Mouse (Mus musculus): ENCODE results near the gene Olfr1093. TPM values are rescaled to one million over a fixed set of nuclear protein-coding genes. Genes with fewer than 3 reads are reported as not detected.

Gene Olfr1093
- not detected for total RNA-seq (2018; cell fraction: chromatin; rRNA removed)
- total RNA-seq (2018; cell fraction: cytosol; rRNA removed): not detected
- not detected for total RNA-seq (2018; cell fraction: nucleus; rRNA removed)
- polyA plus RNA-seq (2018): not detected in 3 replicates

DNA sequence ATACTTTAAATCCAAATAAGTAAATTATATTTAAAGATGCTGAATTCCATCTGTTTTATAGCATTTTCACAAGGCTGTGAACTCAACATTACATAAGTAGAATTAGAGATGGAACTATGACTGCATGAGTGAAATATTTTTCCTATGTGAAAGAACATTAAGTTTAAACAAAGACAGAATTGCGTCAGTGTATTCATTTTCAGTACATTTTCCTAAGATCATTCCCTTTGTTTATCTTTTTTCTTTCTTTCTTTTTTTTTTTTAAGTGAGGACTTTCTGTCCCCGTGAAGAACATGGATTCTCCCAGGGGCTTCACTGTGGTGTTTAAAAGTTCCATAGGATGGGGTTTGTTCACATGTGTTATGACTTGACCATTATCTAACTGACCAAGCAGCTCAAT, at the start of gene Olfr1093:
Gene Olfr1093 (plus strand): TSS at position 301 of the 400 bp plus-strand sequence.
- WGBS (ENCODE audit: missing documents): 91% methylated on average over 2 of the region's 2 CpGs
- Histone ChIP-seq H3K4me3 (ENCODE audit: inconsistent target) (no peak within 1 kb of the TSS), H3K79me2 (ENCODE audit: inconsistent target) (no peaks in the 10 kb centered on the region), H3K27ac (no peak within 1 kb of the TSS), H3K36me3 (ENCODE audit: inconsistent target) (no peaks in the 10 kb centered on the region)

- no peak within 1 kb of the TSS for H3K27ac ChIP-seq
- no peaks in the 10 kb centered on the region for H3K36me3 ChIP-seq (ENCODE audit: inconsistent target)
- H3K4me3 ChIP-seq (ENCODE audit: inconsistent target): no peak within 1 kb of the TSS
- no peaks in the 10 kb centered on the region for H3K79me2 ChIP-seq (ENCODE audit: inconsistent target)
Observed at GRCm38 (mm10) chr2:86733601-86734000, 48.7 kb upstream of the Olfr1093 start, which contains the start of gene Olfr1089. Gene Olfr1089, minus strand, starts transcription at chr2:86733701.

- Histone ChIP-seq H3K27ac (no peak within 1 kb of the TSS), H3K79me2 (ENCODE audit: inconsistent target) (no peaks in the 10 kb centered on the region), H3K4me3 (ENCODE audit: inconsistent target) (no peak within 1 kb of the TSS), H3K36me3 (ENCODE audit: inconsistent target) (no peaks in the 10 kb centered on the region)
- 90% methylated on average over 1 of the region's 1 CpGs for WGBS (ENCODE audit: missing documents)
Observed at GRCm38 (mm10) chr2:86758893-86759292, 23.4 kb upstream of the Olfr1093 start, which contains the start of gene Olfr1090. Gene Olfr1090, minus strand, starts transcription at chr2:86758993.

DNA sequence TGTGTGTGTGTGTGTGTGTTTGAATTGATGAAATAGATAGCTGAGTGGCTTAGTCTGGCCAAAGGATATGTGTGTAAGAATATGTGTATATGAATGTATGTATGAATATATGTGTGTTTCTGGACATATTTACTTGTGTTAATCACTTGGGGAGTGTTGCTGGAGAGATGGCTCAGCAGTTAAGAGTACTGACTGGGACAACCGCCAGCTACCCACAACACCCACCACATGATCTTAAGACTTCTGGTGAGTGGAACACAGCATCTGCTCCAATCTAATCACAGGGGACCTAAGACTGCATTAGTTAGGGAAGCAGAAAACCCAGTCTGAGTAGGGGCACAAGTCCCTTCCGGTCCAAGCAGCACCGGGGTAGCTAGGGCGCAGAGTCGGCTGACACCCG, 21.2 kb upstream of the Olfr1093 start:
- Histone ChIP-seq H3K79me2 (ENCODE audit: inconsistent target) (no peaks in the 10 kb centered on the region), H3K4me3 (ENCODE audit: inconsistent target) (no peak overlapping the region), H3K36me3 (ENCODE audit: inconsistent target) (no peaks in the 10 kb centered on the region), H3K27ac (no peak overlapping the region)
- 98% methylated on average over 6 of the region's 6 CpGs for WGBS (ENCODE audit: missing documents)

GRCm38 (mm10) chr2:86809918-86810317, 27.6 kb downstream of the Olfr1093 start, which contains the start of gene Olfr141:
Gene Olfr141, minus strand, starts transcription at chr2:86810018.
- H3K27ac ChIP-seq: no peak within 1 kb of the TSS
- H3K79me2 ChIP-seq (ENCODE audit: inconsistent target): no peaks in the 10 kb centered on the region
- H3K4me3 ChIP-seq (ENCODE audit: inconsistent target): no peak within 1 kb of the TSS
- no peaks in the 10 kb centered on the region for H3K36me3 ChIP-seq (ENCODE audit: inconsistent target)

DNA sequence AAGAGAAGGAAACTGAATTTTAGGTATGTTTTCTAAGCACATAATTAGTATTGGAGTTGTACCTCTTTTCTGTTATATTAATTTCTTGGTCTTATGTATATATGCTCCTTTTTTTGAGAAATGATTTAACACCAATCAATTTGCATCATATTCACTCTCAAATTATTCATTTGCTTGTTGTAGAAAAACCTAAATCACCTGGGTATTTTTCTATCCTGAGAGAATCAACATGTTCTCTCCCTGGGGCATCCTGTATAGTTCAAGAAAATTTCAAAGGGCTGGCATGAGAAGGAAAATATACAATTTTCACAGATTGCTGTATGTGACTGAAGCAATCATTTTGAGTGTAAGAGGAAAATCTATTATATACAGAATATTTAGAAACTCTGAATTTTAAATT, 42.1 kb downstream of the Olfr1093 start, which contains the start of gene Olfr1094:
Gene Olfr1094 (plus strand): TSS at position 301 of the 400 bp plus-strand sequence.
- H3K4me3 ChIP-seq (ENCODE audit: inconsistent target): no peak within 1 kb of the TSS
- H3K36me3 ChIP-seq (ENCODE audit: inconsistent target): no peaks in the 10 kb centered on the region
- no peak within 1 kb of the TSS for H3K27ac ChIP-seq
- no peaks in the 10 kb centered on the region for H3K79me2 ChIP-seq (ENCODE audit: inconsistent target)

Other genes starting within 250 kb of the Olfr1093 start
- gene Olfr1079, start 240.0 kb upstream of the Olfr1093 start, polyA plus RNA-seq (2018): not detected in 3 replicates
- gene Olfr1080, start 224.2 kb upstream of the Olfr1093 start, polyA plus RNA-seq (2018): not detected in 3 replicates
- not detected in 3 replicates for gene Olfr1082, start 183.5 kb upstream of the Olfr1093 start, polyA plus RNA-seq (2018)
- not detected in 3 replicates for gene Olfr1084, start 142.8 kb upstream of the Olfr1093 start, polyA plus RNA-seq (2018)
- gene Olfr1085, start 120.5 kb upstream of the Olfr1093 start, polyA plus RNA-seq (2018): not detected in 3 replicates
- gene Olfr1086, start 102.4 kb upstream of the Olfr1093 start, polyA plus RNA-seq (2018): not detected in 3 replicates
- not detected in 3 replicates for gene Olfr1087, start 84.1 kb upstream of the Olfr1093 start, polyA plus RNA-seq (2018)
- not detected in 3 replicates for gene Olfr1089, start 48.8 kb upstream of the Olfr1093 start, polyA plus RNA-seq (2018)
- gene Olfr1090, start 23.5 kb upstream of the Olfr1093 start, polyA plus RNA-seq (2018): not detected in 3 replicates
- gene Olfr141, start 27.5 kb downstream of the Olfr1093 start, polyA plus RNA-seq (2018): not detected in 3 replicates
- not detected in 3 replicates for gene Olfr1094, start 42.2 kb downstream of the Olfr1093 start, polyA plus RNA-seq (2018)
- not detected in 3 replicates for gene Olfr1095, start 69.2 kb downstream of the Olfr1093 start, polyA plus RNA-seq (2018)
- not detected in 3 replicates for gene Gm13723, start 92.3 kb downstream of the Olfr1093 start, polyA plus RNA-seq (2018)
- gene Olfr1097, start 109.7 kb downstream of the Olfr1093 start, polyA plus RNA-seq (2018): not detected in 3 replicates
- not detected in 3 replicates for gene Olfr1098, start 142.1 kb downstream of the Olfr1093 start, polyA plus RNA-seq (2018)
- gene Olfr1099, start 178.2 kb downstream of the Olfr1093 start, polyA plus RNA-seq (2018): not detected in 3 replicates
- not detected in 3 replicates for gene Olfr1100, start 197.5 kb downstream of the Olfr1093 start, polyA plus RNA-seq (2018)
- gene Olfr1101, start 208.7 kb downstream of the Olfr1093 start, polyA plus RNA-seq (2018): not detected in 3 replicates
- not detected in 3 replicates for gene Olfr1102, start 215.9 kb downstream of the Olfr1093 start, polyA plus RNA-seq (2018)
- gene Olfr1104, start 244.6 kb downstream of the Olfr1093 start, polyA plus RNA-seq (2018): not detected in 3 replicates